Mouse (Mus musculus) E14TG2a.4 (cell line): ENCODE measurements around the gene Map6.

Experiments
- H3K27me3 ChIP-seq: 2 replicates; pipeline ENCODE4 v1.6.1; 2014; ENCODE audit warnings: low read length, control low read depth; ENCODE audit not compliant: insufficient read depth
- H3K36me3 ChIP-seq: 2 replicates; pipeline ENCODE4 v1.6.1; 2014; ENCODE audit warnings: low read length, control low read depth; ENCODE audit not compliant: insufficient read depth
- H3K4me1 ChIP-seq: replicated peaks from 2 replicates; pipeline ENCODE4 v1.6.1; 2014; ENCODE audit warnings: low read depth, low read length, control low read depth
- H3K4me3 ChIP-seq: replicated peaks from 2 replicates; pipeline ENCODE4 v1.5.1; 2014; ENCODE audit warnings: mild to moderate bottlenecking, low read length
- H3K9me3 ChIP-seq: 2 replicates; pipeline ENCODE4 v1.6.1; 2014; ENCODE audit warnings: low read length, control low read depth
- CTCF ChIP-seq: conservative IDR thresholded peaks from 2 replicates; pipeline ENCODE4 v1.5.1; 2014; ENCODE audit warnings: low read length
- NANOG ChIP-seq: IDR thresholded peaks from 2 replicates; pipeline ENCODE4 v1.6.1; 2014; ENCODE audit warnings: borderline replicate concordance, low read length, mixed read lengths
- POU5F1 ChIP-seq: IDR thresholded peaks from 2 replicates; pipeline ENCODE4 v1.6.1; 2014; ENCODE audit warnings: low read length, borderline replicate concordance

The Map6 gene

DNA sequence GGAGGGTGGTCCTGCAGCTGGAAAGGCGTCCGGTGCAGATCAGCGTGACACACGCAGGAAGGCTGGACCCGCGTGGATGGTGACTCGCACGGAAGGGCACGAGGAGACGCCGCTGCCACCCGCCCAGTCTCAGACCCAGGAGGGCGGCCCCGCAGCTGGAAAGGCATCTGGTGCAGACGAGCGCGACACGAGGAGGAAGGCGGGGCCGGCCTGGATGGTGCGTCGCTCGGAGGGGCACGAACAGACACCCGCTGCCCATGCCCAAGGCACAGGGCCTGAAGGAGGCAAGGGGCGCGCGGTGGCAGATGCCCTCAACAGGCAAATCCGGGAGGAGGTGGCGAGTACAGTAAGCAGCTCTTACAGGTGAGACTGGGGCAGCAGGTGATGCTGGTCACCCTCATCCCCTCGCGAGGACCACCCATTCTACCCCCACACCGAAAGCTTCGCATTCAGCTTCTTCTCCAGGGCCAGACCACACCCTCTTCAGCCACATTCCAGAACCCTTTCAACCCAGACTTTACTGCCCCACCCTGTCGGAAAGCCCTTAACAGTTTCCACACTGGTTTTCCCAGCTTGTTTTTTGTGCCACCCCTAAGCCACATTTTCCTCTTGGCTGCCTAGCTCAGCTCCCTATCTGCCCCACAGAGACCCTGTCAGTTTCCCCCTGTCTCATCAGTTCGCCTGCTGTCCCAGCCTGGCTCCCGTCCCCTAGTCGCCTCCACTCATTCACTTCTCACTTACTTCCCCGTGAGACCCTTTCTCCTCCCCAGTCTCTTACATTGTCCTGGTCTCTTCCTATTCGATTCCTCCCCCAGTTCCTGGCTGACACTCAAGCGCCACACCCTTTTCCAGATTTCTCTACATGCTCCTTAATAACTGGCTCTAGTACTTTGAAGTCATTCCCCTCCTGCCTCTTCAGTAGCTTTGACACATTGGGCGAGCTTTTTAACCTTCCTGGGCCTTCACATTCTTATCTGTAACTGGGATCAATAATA lies 2.0 kb downstream of the Map6 start:
- no peak for TF ChIP-seq POU5F1
- peaks cover 69% of the 10 kb centered on the region for H3K4me1 ChIP-seq
- peaks cover 8% of the 10 kb centered on the region for H3K36me3 ChIP-seq
- no peaks in the 10 kb centered on the region for H3K9me3 ChIP-seq
- peaks cover 48% of the 10 kb centered on the region for H3K27me3 ChIP-seq
- H3K4me3 ChIP-seq, result peak overlapping the region; percentile 80

DNA sequence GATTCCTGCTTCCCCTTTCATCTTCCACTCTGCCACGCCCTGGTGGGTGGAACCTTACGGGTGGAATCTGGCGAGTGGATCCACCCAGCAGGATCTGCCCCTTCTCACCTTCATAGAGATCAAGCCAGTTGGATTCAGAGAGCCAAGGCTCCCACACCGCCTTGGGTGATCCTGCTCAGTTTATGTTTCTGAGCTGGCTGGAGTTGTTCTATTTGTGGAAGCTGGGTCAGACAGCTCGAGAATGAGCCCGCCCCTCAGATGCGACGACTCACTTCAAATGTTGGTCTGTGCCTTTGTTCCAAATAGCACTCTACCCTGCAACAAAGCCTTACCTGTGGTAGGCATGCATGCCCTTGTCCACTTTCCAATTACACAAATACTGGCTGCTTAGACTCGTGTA lies 4.4 kb downstream of the Map6 start:
- Histone ChIP-seq H3K9me3 (no peaks in the 10 kb centered on the region), H3K36me3 (peaks cover 11% of the 10 kb centered on the region), H3K4me3 (no peak overlapping the region), H3K27me3 (peaks cover 42% of the 10 kb centered on the region), H3K4me1 (peaks cover 49% of the 10 kb centered on the region)
- TF ChIP-seq CTCF, result no peak
- TF ChIP-seq POU5F1, result no peak
- no peak for TF ChIP-seq NANOG

DNA sequence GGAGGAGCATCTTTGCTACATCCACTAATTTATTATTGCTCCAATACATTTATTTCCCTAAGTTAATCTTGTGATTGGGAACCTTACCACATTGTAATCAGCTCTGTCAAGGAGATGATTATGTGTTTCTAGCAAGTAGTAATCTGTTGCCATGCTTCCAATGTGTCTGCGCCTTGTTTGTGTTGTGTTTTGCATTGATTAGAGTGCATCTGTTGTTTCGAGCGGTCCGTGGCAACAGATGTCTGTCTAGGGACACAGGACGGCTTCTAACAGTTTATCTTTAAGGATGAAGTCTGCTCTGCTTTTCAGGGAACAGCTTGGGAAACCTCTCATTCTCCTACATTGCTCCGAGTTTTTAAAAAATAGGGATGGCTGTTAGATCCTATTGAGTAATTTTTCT lies 7.9 kb downstream of the Map6 start:
- H3K4me1 ChIP-seq, result peaks cover 31% of the 10 kb centered on the region
- peaks cover 14% of the 10 kb centered on the region for H3K27me3 ChIP-seq
- H3K36me3 ChIP-seq, result peaks cover 13% of the 10 kb centered on the region
- H3K9me3 ChIP-seq, result no peaks in the 10 kb centered on the region
- H3K4me3 ChIP-seq, result no peak overlapping the region
- no peak for TF ChIP-seq CTCF
- TF ChIP-seq NANOG, result no peak
- no peak for TF ChIP-seq POU5F1

DNA sequence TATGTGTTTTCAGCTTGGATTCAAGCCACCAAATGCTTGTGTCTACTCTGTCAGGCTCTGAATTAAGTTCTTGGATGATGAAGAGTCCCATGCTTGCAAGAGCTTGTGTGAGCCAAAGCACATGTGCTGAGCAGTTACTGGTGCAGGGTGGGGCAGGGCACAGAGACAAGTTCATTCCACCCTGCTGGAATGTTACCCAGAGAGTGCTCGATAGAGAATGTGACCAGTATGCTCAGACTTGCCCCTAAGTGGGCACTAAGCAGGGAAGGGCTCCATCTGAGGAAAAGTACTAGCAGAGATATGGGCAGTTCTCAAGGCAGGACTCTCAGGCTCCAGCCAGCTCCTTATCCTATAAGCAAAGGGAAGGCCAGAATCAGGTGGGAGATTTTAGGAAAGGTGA lies 9.4 kb downstream of the Map6 start:
- Histone ChIP-seq H3K4me3 (no peak overlapping the region), H3K27me3 (no peaks in the 10 kb centered on the region), H3K4me1 (peaks cover 16% of the 10 kb centered on the region), H3K36me3 (peaks cover 6% of the 10 kb centered on the region; the same call in 1 of the 2 replicates), H3K9me3 (no peaks in the 10 kb centered on the region)
- TF ChIP-seq POU5F1, result no peak
- TF ChIP-seq CTCF, result no peak
- no peak for TF ChIP-seq NANOG

DNA sequence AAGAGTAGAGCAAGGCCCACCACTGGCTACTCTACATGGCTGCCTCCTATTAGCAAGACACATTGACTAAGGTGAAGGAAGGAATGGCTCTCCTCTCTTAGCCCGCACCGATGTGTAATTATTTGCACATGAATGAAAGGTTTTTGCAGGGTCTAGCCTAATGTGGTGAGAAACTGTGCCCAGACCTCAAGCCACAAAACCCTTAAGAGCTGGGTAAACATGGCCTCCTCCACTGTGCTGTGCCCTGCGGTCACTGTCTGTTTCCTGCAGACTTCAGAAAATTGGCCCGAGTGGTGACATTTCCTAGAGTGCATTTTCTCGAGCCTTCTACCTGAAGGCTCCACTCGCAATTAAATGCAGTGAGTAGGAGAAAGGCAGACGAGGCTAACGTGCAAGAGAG lies 11.1 kb downstream of the Map6 start:
- H3K36me3 ChIP-seq, result 0 out of 2 replicates have a peak, but pooled peaks cover 6% of the 10 kb centered on the region
- H3K4me1 ChIP-seq, result peaks cover 20% of the 10 kb centered on the region
- TF ChIP-seq CTCF, result no peak
- TF ChIP-seq POU5F1, result no peak
- TF ChIP-seq NANOG, result no peak
- H3K4me3 ChIP-seq, result no peak overlapping the region
- no peaks in the 10 kb centered on the region for H3K27me3 ChIP-seq
- H3K9me3 ChIP-seq, result no peaks in the 10 kb centered on the region

DNA sequence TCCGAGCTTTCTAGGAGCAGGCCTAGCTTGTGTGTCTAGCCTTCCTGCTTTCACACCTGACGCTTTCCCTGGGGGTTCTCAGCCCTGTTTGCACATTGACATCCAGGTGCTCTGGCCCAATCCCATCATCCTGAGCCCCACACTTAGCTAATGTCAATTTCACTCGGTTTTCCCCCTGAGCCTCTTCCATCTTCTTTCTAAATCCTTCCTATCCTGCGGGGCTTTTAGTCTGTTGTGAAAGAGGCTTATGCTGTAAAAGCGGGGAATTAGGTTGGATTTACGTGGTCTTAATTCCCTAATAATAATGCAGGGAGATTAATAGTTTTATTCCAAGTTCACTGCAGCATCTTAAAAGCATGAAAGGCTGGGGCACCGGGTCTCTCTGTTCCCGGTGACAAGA lies 12.3 kb downstream of the Map6 start:
- no peak overlapping the region for H3K4me3 ChIP-seq
- TF ChIP-seq CTCF (no peak), POU5F1 (no peak), NANOG (no peak)
- H3K9me3 ChIP-seq, result no peaks in the 10 kb centered on the region
- no peaks in the 10 kb centered on the region for H3K27me3 ChIP-seq
- peaks cover 25% of the 10 kb centered on the region for H3K4me1 ChIP-seq
- 0 out of 2 replicates have a peak, but pooled peaks cover 6% of the 10 kb centered on the region for H3K36me3 ChIP-seq

DNA sequence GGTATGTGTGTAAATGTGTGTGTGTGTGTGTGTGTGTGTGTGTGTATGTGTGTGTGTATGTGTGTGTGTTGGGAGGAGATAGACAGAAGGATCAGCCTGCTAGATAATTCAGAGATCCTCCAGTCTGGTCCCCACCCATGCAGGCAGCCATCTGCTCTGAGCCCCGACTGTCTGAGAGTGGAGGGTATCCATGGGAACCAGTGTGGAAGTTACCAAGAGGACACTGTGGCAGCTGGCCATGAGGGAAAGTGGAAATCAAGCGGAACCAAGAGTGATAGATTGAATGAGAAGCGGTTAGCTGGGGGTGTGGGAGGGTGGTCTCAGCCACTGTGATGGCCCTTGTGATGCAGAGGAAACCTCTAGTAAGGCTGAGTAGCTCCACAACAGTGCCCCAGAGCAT lies 20.0 kb downstream of the Map6 start:
- TF ChIP-seq CTCF (no peak), NANOG (no peak), POU5F1 (no peak)
- Histone ChIP-seq H3K36me3 (no peaks in the 10 kb centered on the region), H3K4me3 (no peak overlapping the region), H3K4me1 (peaks cover 20% of the 10 kb centered on the region), H3K9me3 (peaks cover 8% of the 10 kb centered on the region; the same call in 1 of the 2 replicates), H3K27me3 (no peaks in the 10 kb centered on the region)

DNA sequence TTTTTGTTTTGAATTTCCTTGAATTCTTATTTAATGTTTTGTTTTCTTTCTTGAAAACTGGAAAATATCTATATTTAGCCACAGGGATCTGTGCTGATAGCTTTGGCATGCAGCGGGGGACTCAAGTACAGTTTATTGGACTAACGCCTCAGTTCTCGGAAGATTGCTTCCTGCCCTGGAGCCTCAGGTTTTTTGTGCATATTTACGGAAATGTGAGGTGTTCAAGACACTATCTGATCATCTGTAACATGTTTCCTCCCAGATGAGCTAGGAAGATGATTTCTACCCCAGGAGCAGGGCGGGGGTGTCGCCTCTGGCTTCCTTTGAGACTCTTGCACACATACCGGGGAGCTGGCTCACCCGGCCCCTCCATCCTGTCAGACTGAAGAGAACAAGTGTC lies 22.8 kb downstream of the Map6 start:
- no peaks in the 10 kb centered on the region for H3K27me3 ChIP-seq
- H3K36me3 ChIP-seq, result no peaks in the 10 kb centered on the region
- peak overlapping the region; percentile 29; the same call in 1 of the 2 replicates for H3K4me3 ChIP-seq
- H3K4me1 ChIP-seq, result peaks cover 12% of the 10 kb centered on the region
- no peak for TF ChIP-seq CTCF
- TF ChIP-seq NANOG, result no peak
- no peak for TF ChIP-seq POU5F1
- peaks cover 8% of the 10 kb centered on the region; the same call in 1 of the 2 replicates for H3K9me3 ChIP-seq

DNA sequence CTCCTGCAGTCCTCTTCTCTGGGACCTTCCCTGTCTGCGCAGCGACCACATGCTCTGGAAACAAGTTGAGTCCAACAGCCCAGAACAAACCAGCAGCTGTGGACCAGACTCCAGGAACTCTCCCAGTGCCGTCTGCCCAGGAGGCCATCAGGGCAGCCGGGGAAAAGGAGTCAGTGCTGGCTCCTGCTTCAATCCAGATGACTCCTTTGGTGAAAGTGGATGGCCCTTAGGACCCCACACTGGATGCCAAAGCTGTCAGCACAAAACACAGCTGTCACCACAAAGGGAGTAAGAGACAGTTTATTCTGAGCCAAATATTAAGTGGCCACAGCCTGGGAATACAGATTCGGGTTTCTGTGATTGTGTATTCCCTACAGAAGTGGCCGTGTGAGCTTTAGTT lies 23.7 kb downstream of the Map6 start:
- peaks cover 4% of the 10 kb centered on the region; the same call in 1 of the 2 replicates for H3K9me3 ChIP-seq
- no peaks in the 10 kb centered on the region for H3K27me3 ChIP-seq
- H3K36me3 ChIP-seq, result no peaks in the 10 kb centered on the region
- TF ChIP-seq CTCF, result no peak
- TF ChIP-seq POU5F1, result no peak
- no peak for TF ChIP-seq NANOG
- peak overlapping the region; percentile 29; the same call in 1 of the 2 replicates for H3K4me3 ChIP-seq
- H3K4me1 ChIP-seq, result peaks cover 12% of the 10 kb centered on the region
